Mouse (Mus musculus): Measurements from ENCODE around the gene Gm3625.

- no peak for TF ChIP-seq POLR2A (IDR thresholded peaks at IDR 0.05; ENCODE audit: extremely low read depth, insufficient read depth, low read length)
- TF ChIP-seq CTCF (IDR thresholded peaks at IDR 0.05; ENCODE audit: extremely low read depth, insufficient read depth, low read length): no peak
These were observed 4.9 kb downstream of the Gm3625 start for GRCm38 (mm10) chr12:4587846-4588245.

All from cortical plate, adult 2 months (tissue).